Mouse (Mus musculus) ES-Bruce4 (cell line): ENCODE results near the gene Atp13a2.

Source experiments
- EP300 ChIP-seq: IDR thresholded peaks from 2 replicates; pipeline ENCODE4 v1.6.1; 2011; ENCODE audit warnings: low read depth, low read length; ENCODE audit not compliant: insufficient read depth
- POLR2A ChIP-seq: IDR thresholded peaks from one replicate; pipeline ENCODE4 v1.8.1; 2011; ENCODE audit warnings: low read length; ENCODE audit not compliant: insufficient read depth

DNA sequence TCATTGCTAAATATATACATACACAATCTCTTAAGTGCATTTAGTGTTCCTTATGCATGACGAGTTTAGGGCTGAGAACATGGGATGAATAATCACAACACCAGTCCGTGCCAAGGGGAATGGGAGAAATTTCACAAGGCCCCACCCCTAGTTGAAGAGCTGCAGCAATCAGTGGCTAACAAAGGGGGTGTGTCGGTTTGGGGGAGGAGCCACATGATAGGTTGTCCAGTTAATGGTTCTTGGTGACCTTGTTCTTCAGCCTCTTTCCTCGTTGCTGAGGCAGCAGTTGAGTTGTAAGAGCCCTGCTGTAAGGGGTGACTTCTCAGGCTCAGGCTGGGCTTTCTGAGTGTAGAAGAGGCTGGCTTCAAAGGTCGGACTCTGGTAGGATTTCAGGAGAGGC is 23.7 kb upstream of the Atp13a2 start:
- TF ChIP-seq EP300 = no peak
- no peak for TF ChIP-seq POLR2A
